Mouse (Mus musculus) CH12.LX (cell line): ENCODE results near the gene Lmo7. TPM values are rescaled to one million over a fixed set of nuclear protein-coding genes. Genes with fewer than 3 reads are reported as not detected.

Experiments used
- DNase-seq: peaks from one replicate; pipeline ENCODE4 v3.0.0-alpha.2; 2013; ENCODE audit errors: extremely low read depth
- H3K27ac ChIP-seq: 2 replicates; pipeline ENCODE4 v1.5.1; 2012; ENCODE audit warnings: low read depth, mild to moderate bottlenecking, control low read depth, moderate library complexity; ENCODE audit not compliant: insufficient read depth
- H3K27me3 ChIP-seq: replicated peaks from 2 replicates; pipeline ENCODE3; 2012; ENCODE audit warnings: inconsistent platforms
- H3K36me3 ChIP-seq, 2 experiments: replicated peaks in 1 of 2; 2 replicates each; pipeline versions ENCODE3 to v1.6.1; 2012; ENCODE audit warnings: inconsistent platforms in 1 of 2, low read length in 1 of 2, mild to moderate bottlenecking in 1 of 2, mixed read lengths in 1 of 2, moderate library complexity in 1 of 2; ENCODE audit not compliant: control insufficient read depth in 1 of 2, insufficient read depth in 1 of 2
- H3K4me1 ChIP-seq, 2 experiments: 2 replicates each; pipeline ENCODE4 v1.6.1; 2012; ENCODE audit warnings: inconsistent platforms in 1 of 2, moderate library complexity in 1 of 2; ENCODE audit not compliant: insufficient read depth in 2 of 2, control insufficient read depth in 1 of 2
- H3K4me2 ChIP-seq: 2 replicates; pipeline ENCODE4 v1.6.1; 2012; ENCODE audit warnings: low read depth, mild to moderate bottlenecking, control low read depth; ENCODE audit not compliant: poor library complexity, insufficient read depth, severe bottlenecking
- H3K4me3 ChIP-seq, 3 experiments: fragments of 150-350 bp in 1 of 3; sonication (generic) in 1 of 3; replicated peaks in 1 of 3; 2 replicates each; pipeline versions ENCODE3 to v1.5.1; 2011 to 2012; ENCODE audit warnings: low read depth in 2 of 3, low read length in 2 of 3, mild to moderate bottlenecking in 2 of 3, moderate library complexity in 2 of 3, control low read depth in 1 of 3, improper control_type of control experiment in 1 of 3, inconsistent platforms in 1 of 3, mixed read lengths in 1 of 3; ENCODE audit not compliant: poor library complexity in 1 of 3
- H3K79me2 ChIP-seq: replicated peaks from 2 replicates; pipeline ENCODE4 v1.6.1; 2012; ENCODE audit warnings: mild to moderate bottlenecking, moderate library complexity; ENCODE audit not compliant: control insufficient read depth, poor library complexity, insufficient read depth, severe bottlenecking; ENCODE audit errors: extremely low read depth
- H3K9ac ChIP-seq: 2 replicates; pipeline ENCODE4 v1.6.1; 2012; ENCODE audit warnings: low read depth, mild to moderate bottlenecking, control low read depth, moderate library complexity; ENCODE audit not compliant: insufficient read depth
- H3K9me3 ChIP-seq: replicated peaks from 2 replicates; pipeline ENCODE3; 2012; ENCODE audit warnings: low read length, inconsistent platforms, mixed read lengths
- BHLHE40 ChIP-seq: IDR thresholded peaks from 2 replicates; pipeline ENCODE4 v1.6.1; 2011; ENCODE audit warnings: mild to moderate bottlenecking, low read depth, low read length, improper control_type of control experiment
- CHD2 ChIP-seq: IDR thresholded peaks from 2 replicates; pipeline ENCODE4 v1.6.1; 2011; ENCODE audit warnings: low read length, improper control_type of control experiment
- CTCF ChIP-seq, 2 experiments: IDR thresholded peaks in 1 of 2; conservative IDR thresholded peaks in 1 of 2; 2 replicates each; pipeline ENCODE4 v1.5.1; 2011 to 2012; ENCODE audit warnings: low read depth in 2 of 2, low read length in 2 of 2, improper control_type of control experiment in 1 of 2, inconsistent platforms in 1 of 2, mild to moderate bottlenecking in 1 of 2, moderate library complexity in 1 of 2
- E2F4 ChIP-seq: IDR thresholded peaks from 2 replicates; pipeline ENCODE4 v1.6.1; 2011; ENCODE audit warnings: low read depth, low read length, improper control_type of control experiment; ENCODE audit not compliant: insufficient replicate concordance
- EP300 ChIP-seq: IDR thresholded peaks from 2 replicates; pipeline ENCODE4 v1.6.1; 2011; ENCODE audit warnings: low read length, improper control_type of control experiment
- ETS1 ChIP-seq: conservative IDR thresholded peaks from 2 replicates; pipeline ENCODE4 v1.6.1; 2012; ENCODE audit warnings: low read depth, mild to moderate bottlenecking, inconsistent platforms, low read length, improper control_type of control experiment, moderate library complexity
- GABPA ChIP-seq: IDR thresholded peaks from 2 replicates; pipeline ENCODE4 v1.6.1; 2012; ENCODE audit warnings: low read depth, low read length, improper control_type of control experiment, inconsistent platforms; ENCODE audit not compliant: insufficient replicate concordance
- HCFC1 ChIP-seq: IDR thresholded peaks from 2 replicates; pipeline ENCODE4 v1.6.1; 2012; ENCODE audit warnings: low read depth, mild to moderate bottlenecking, inconsistent platforms, low read length, improper control_type of control experiment
- IRF4 ChIP-seq: IDR thresholded peaks from 2 replicates; pipeline ENCODE4 v1.6.1; 2014; ENCODE audit warnings: low read depth, mild to moderate bottlenecking, inconsistent platforms, low read length, improper control_type of control experiment
- JUND ChIP-seq: conservative IDR thresholded peaks from 2 replicates; pipeline ENCODE4 v1.6.1; 2011; ENCODE audit warnings: low read depth, low read length, improper control_type of control experiment
- MAFK ChIP-seq: IDR thresholded peaks from 2 replicates; pipeline ENCODE4 v1.6.1; 2011; ENCODE audit warnings: low read length, improper control_type of control experiment; ENCODE audit not compliant: insufficient replicate concordance
- MAX ChIP-seq: IDR thresholded peaks from 2 replicates; pipeline ENCODE4 v1.6.1; 2011; ENCODE audit warnings: low read length, improper control_type of control experiment
- MAZ ChIP-seq: IDR thresholded peaks from 2 replicates; pipeline ENCODE4 v1.6.1; 2012; ENCODE audit warnings: low read depth, mild to moderate bottlenecking, inconsistent platforms, low read length, improper control_type of control experiment, moderate library complexity
- MXI1 ChIP-seq: IDR thresholded peaks from 2 replicates; pipeline ENCODE4 v1.6.1; 2011; ENCODE audit warnings: mild to moderate bottlenecking, low read depth, low read length, improper control_type of control experiment
- MYC ChIP-seq: IDR thresholded peaks from 2 replicates; pipeline ENCODE4 v1.6.1; 2011; ENCODE audit warnings: low read depth, mild to moderate bottlenecking, improper control_type of control experiment, low read length
- NELFE ChIP-seq: IDR thresholded peaks from 2 replicates; pipeline ENCODE4 v1.6.1; 2011; ENCODE audit warnings: low read depth, low read length, improper control_type of control experiment
- NRF1 ChIP-seq: IDR thresholded peaks from 2 replicates; pipeline ENCODE4 v1.6.1; 2014; ENCODE audit warnings: low read depth, mild to moderate bottlenecking, inconsistent platforms, low read length, improper control_type of control experiment, moderate library complexity
- PAX5 ChIP-seq: IDR thresholded peaks from 2 replicates; pipeline ENCODE4 v1.6.1; 2012; ENCODE audit warnings: low read length, inconsistent platforms, mixed read lengths
- POLR2A ChIP-seq: IDR thresholded peaks from 2 replicates; pipeline ENCODE4 v1.6.1; 2011; ENCODE audit warnings: low read depth, mild to moderate bottlenecking, improper control_type of control experiment, low read length
- RAD21 ChIP-seq: IDR thresholded peaks from 2 replicates; pipeline ENCODE4 v1.6.1; 2011; ENCODE audit warnings: low read depth, mild to moderate bottlenecking, low read length, improper control_type of control experiment, moderate library complexity
- RCOR1 ChIP-seq: conservative IDR thresholded peaks from 2 replicates; pipeline ENCODE4 v1.6.1; 2012; ENCODE audit warnings: low read depth, mild to moderate bottlenecking, inconsistent platforms, low read length, improper control_type of control experiment
- SIN3A ChIP-seq: IDR thresholded peaks from 2 replicates; pipeline ENCODE4 v1.6.1; 2012; ENCODE audit warnings: low read length, improper control_type of control experiment, inconsistent platforms
- SMC3 ChIP-seq: IDR thresholded peaks from 2 replicates; pipeline ENCODE4 v1.6.1; 2011; ENCODE audit warnings: low read depth, low read length, improper control_type of control experiment
- UBTF ChIP-seq: IDR thresholded peaks from 2 replicates; pipeline ENCODE4 v1.6.1; 2012; ENCODE audit warnings: low read depth, mild to moderate bottlenecking, inconsistent platforms, low read length, improper control_type of control experiment, moderate library complexity
- USF1 ChIP-seq: IDR thresholded peaks from 2 replicates; pipeline ENCODE4 v1.6.1; 2014; ENCODE audit warnings: low read depth, mild to moderate bottlenecking, inconsistent platforms, low read length, improper control_type of control experiment
- USF2 ChIP-seq: conservative IDR thresholded peaks from 2 replicates; pipeline ENCODE4 v1.6.1; 2011; ENCODE audit warnings: low read depth, low read length, improper control_type of control experiment
- ZC3H11A ChIP-seq: IDR thresholded peaks from 2 replicates; pipeline ENCODE4 v1.6.1; 2012; ENCODE audit warnings: low read depth, mild to moderate bottlenecking, inconsistent platforms, low read length, improper control_type of control experiment
- ZKSCAN1 ChIP-seq: IDR thresholded peaks from 2 replicates; pipeline ENCODE4 v1.6.1; 2012; ENCODE audit warnings: low read depth, inconsistent platforms, low read length, improper control_type of control experiment, borderline replicate concordance
- dilution Hi-C: fragments of 300-500 bp; cut with MboI; formaldehyde crosslinking; loops from 2 replicates; pipeline ENCODE4 v1.14.3; 2020; ENCODE audit warnings: low sequenced_read_pairs; ENCODE audit not compliant: extremely low pct_unique_long_range_greater_than_20kb, extremely low pct_ligation_motif_present
- in situ Hi-C: fragments of 300-500 bp; cut with MboI; formaldehyde crosslinking; loops from 3 replicates; pipeline ENCODE4 v1.14.3; 2019; ENCODE audit warnings: low sequenced_read_pairs, low pct_ligation_motif_present, low pct_unique_long_range_greater_than_20kb, mixed read lengths
- polyA plus RNA-seq: library from polyadenylated mRNA; unstranded; fragments of >175 nt; gene quantifications from 2 replicates; pipeline ENCODE4 v1.2.1, GENCODE M21; 2012; ENCODE audit warnings: low read depth; ENCODE audit not compliant: insufficient read length
- total RNA-seq, 2 experiments: library from RNA; depleted of rRNA; stranded (reverse); fragments of 300-350 nt in 1 of 2; fragments of >200 nt in 1 of 2; gene quantifications; 2 replicates each; pipeline ENCODE4 v1.2.3; 2012 to 2014

Gene Lmo7
- total and polyA plus RNA-seq, 3 experiments, result 5.0 to 11.9 (median 8.3) TPM

DNA sequence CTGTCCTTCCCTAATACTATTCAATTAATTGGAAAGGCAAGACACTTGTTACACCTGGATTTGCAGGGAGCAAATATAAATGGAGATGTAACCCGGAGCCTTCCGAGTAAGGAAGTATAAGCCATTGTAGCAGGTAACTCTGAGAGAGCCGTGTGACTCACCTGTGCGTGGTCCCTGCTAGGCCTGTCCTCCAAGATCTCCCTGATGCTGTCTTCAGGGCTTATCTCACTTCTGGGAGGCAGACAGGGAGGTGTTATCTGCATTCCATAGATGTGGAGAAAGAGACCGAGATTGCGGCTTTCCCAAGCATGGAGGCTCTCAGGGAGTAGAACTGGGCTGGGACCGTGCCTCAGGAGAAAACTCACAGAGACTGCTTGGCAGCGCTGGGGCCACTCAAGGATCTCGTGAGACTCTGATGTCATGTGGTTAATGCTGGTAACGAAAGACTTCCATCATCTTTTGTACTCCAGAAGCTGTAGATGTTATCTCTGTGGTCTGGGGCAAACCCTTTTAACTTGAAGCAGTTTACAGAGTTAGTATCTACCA lies 162.2 kb downstream of the Lmo7 start:
- in situ Hi-C loops (no loop called here), dilution Hi-C loops (no loop called here)
- Histone ChIP-seq H3K4me3 (no peak overlapping the region), H3K79me2 (no peaks in the 10 kb centered on the region), H3K4me2 (no peak overlapping the region), H3K36me3 (peaks cover 0 to 2% of the 10 kb centered on the region in 2 experiments), H3K27me3 (no peaks in the 10 kb centered on the region), H3K27ac (no peak overlapping the region), H3K4me1 (no peaks in the 10 kb centered on the region), H3K9ac (no peak overlapping the region), H3K9me3 (no peaks in the 10 kb centered on the region)
- TF ChIP-seq USF1 (no peak), MAZ (no peak), JUND (no peak), CHD2 (no peak), PAX5 (no peak), ZC3H11A (no peak), EP300 (no peak), BHLHE40 (no peak), ZKSCAN1 (no peak)
- no peak for DNase-seq

DNA sequence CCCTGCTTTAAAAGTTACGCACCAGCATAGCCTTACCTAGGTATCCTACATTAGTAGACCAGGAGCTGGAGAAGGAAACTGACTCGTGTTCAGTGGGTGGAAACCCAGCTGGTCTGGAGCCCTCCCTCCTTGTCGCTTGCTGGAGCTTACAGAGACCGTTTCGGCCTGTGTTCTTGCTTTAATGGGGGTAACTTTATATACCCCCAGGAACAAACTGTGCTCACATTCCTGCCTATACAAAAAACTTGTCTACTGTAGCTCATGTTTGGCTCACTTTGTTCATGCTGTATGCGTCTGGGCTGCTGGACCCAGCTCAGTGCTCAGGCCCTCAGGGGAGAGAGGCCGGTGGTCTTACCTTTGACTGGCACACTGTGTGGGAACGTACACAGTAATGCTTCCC lies 162.7 kb downstream of the Lmo7 start:
- TF ChIP-seq E2F4 (no peak), CTCF (conservative IDR thresholded peaks at IDR 0.05 in 1 of 2, IDR thresholded peaks at IDR 0.05 in 1 of 2; ENCODE audit: low read depth in 2 of 2, low read length in 2 of 2) (no peak), BHLHE40 (no peak), MAX (no peak), SIN3A (no peak)
- H3K27me3 ChIP-seq, result no peaks in the 10 kb centered on the region
- DNase-seq, result no peak
- no peaks in the 10 kb centered on the region for H3K4me1 ChIP-seq
- H3K36me3 ChIP-seq, result no peaks in the 10 kb centered on the region
- H3K27ac ChIP-seq, result no peak overlapping the region
- no peaks in the 10 kb centered on the region for H3K79me2 ChIP-seq
- H3K9me3 ChIP-seq, result no peaks in the 10 kb centered on the region
- dilution Hi-C loops (no loop called here), in situ Hi-C loops (no loop called here)
- H3K4me2 ChIP-seq, result no peak overlapping the region
- no peak overlapping the region for H3K4me3 ChIP-seq
- H3K9ac ChIP-seq, result no peak overlapping the region

DNA sequence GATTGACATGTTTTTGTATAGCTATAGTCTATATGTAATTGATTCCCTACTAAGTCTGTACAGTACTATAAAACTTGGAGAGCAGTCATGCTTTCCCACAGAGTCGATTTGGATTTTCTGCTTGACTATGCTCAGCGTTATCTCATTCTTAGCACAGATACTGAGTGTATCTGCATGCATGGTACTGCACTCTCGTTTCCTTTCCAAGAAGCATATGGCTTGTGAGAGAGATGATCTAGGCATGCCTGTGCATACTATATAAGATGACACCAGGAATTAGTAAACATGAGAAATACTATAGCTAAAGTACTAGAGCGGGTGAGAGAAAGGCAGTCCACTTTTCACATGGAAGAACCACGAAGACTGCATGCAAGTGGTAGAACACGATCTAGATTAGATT lies 163.5 kb downstream of the Lmo7 start:
- Histone ChIP-seq H3K4me3 (no peak overlapping the region), H3K27me3 (no peaks in the 10 kb centered on the region), H3K4me2 (no peak overlapping the region), H3K36me3 (no peaks in the 10 kb centered on the region), H3K79me2 (no peaks in the 10 kb centered on the region), H3K27ac (no peak overlapping the region), H3K9ac (no peak overlapping the region), H3K9me3 (no peaks in the 10 kb centered on the region), H3K4me1 (no peaks in the 10 kb centered on the region)
- DNase-seq, result no peak
- dilution Hi-C loops (no loop called here), in situ Hi-C loops (no loop called here)
- TF ChIP-seq NRF1 (no peak), RCOR1 (no peak), USF2 (no peak), POLR2A (no peak), SMC3 (no peak), MAFK (no peak), MYC (no peak), MAX (no peak), RAD21 (no peak), HCFC1 (no peak), NELFE (no peak), MXI1 (no peak), UBTF (no peak), IRF4 (no peak), SIN3A (no peak), ETS1 (no peak), GABPA (no peak)
